8 mouse cellular contexts compared by ENCODE assay signal in the genomic region with DNA sequence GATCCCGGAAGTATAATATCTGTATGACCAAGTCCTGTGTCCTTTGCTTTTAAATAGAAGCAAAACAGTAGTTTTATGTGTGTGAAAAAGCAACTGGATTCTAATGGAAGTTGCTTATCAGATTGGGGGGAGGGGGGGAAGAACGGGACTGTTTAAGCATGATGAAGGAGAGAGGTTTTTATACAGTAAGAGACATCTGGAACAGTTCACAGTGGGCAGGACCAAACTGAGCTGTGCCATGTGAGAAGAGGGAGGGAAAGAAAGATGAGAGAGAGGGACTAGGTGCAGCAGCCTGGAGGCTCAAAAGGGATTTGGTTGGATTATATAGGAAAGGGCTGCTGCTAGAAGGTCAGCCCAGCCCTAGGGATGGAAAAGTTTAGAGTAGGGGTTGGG. TPM values are rescaled to one million over a fixed set of nuclear protein-coding genes. Genes with fewer than 3 reads are reported as not detected.
A peak's percentile ranks its signal among the peaks of the same experiment; 100 is the strongest.
DNase-seq lines count a peak whose midpoint lies in the region; ATAC-seq and TF ChIP-seq lines count a peak whose summit lies in the region.

No protein-coding gene starts in this region.

- H3K4me2 ChIP-seq in hindbrain, postnatal 0 days (ENCODE audit: low read depth, low read length), result peak overlapping the region; percentile 68
- peak overlapping the region; percentile 63 for H3K4me2 ChIP-seq in midbrain, embryonic 13.5 days (replicated peaks)

- peak; percentile 14 for DNase-seq in cerebellum, adult 11-12 months
- DNase-seq in cerebellum, postnatal 25 days, result no peak
- DNase-seq in spleen, adult 2 months (ENCODE audit: low read depth in 1 of 2, low spot score in 2 of 2), result no peak
- DNase-seq in spleen, postnatal 14 days (ENCODE audit: low spot score in 2 of 2), result no peak
- DNase-seq in hindbrain, postnatal 0 days (ENCODE audit: low spot score), result no peak
- DNase-seq in gastrocnemius, adult 18-20 months (ENCODE audit: low spot score), result no peak
- no peak for DNase-seq in B cell, adult 2 months

- peaks cover 3% of the 10 kb centered on the region; the same call in 1 of the 2 replicates for H3K4me1 ChIP-seq in spleen, adult 2 months (ENCODE audit: control insufficient read depth, insufficient read depth, insufficient read length)
- no peaks in the 10 kb centered on the region for H3K4me1 ChIP-seq in hindbrain, postnatal 0 days (ENCODE audit: insufficient read depth, low read length)
- peaks cover 8% of the 10 kb centered on the region for H3K4me1 ChIP-seq in midbrain, embryonic 13.5 days (replicated peaks)

- H3K9me3 ChIP-seq in hindbrain, postnatal 0 days (ENCODE audit: low read length), result no peaks in the 10 kb centered on the region
- no peaks in the 10 kb centered on the region for H3K9me3 ChIP-seq in midbrain, embryonic 13.5 days

- H3K36me3 ChIP-seq in spleen, adult 2 months (ENCODE audit: control insufficient read depth, insufficient read depth, low read length), result no peaks in the 10 kb centered on the region
- no peaks in the 10 kb centered on the region for H3K36me3 ChIP-seq in hindbrain, postnatal 0 days (ENCODE audit: insufficient read depth, low read length)
- H3K36me3 ChIP-seq in midbrain, embryonic 13.5 days, result no peaks in the 10 kb centered on the region

- peak overlapping the region; percentile 64; the same call in 1 of the 2 replicates for H3K4me3 ChIP-seq in spleen, adult 2 months (ENCODE audit: extremely low read depth, insufficient read depth, insufficient read length)
- H3K4me3 ChIP-seq in hindbrain, postnatal 0 days (ENCODE audit: low read length), result peak overlapping the region; percentile 58
- H3K4me3 ChIP-seq in midbrain, embryonic 13.5 days (replicated peaks), result peak overlapping the region; percentile 58

- WGBS in spleen, adult 2 months, result 1% methylated on average over 2 of the region's 2 CpGs
- 3% methylated on average over 2 of the region's 2 CpGs for WGBS in hindbrain, postnatal 0 days
- whole genome bisulfite sequencing in midbrain, embryonic 13.5 days, result 6% methylated on average over 2 of the region's 2 CpGs

- no peak for TF ChIP-seq CTCF in spleen, adult 2 months (IDR thresholded peaks at IDR 0.05; ENCODE audit: extremely low read depth, insufficient read depth, insufficient read length, insufficient replicate concordance)
- TF ChIP-seq CTCF in hindbrain, postnatal 0 days (IDR thresholded peaks at IDR 0.05; ENCODE audit: low read depth), result no peak

- peak; percentile 74 for ATAC-seq in hindbrain, postnatal 0 days
- peak; percentile 88 for ATAC-seq in midbrain, embryonic 13.5 days

- no peaks in the 10 kb centered on the region for H3K27me3 ChIP-seq in spleen, adult 2 months (ENCODE audit: control insufficient read depth, insufficient read depth, low read length)
- no peaks in the 10 kb centered on the region for H3K27me3 ChIP-seq in hindbrain, postnatal 0 days (ENCODE audit: insufficient read depth, low read length)
- H3K27me3 ChIP-seq in midbrain, embryonic 13.5 days, result no peaks in the 10 kb centered on the region

- TF ChIP-seq POLR2A in spleen, adult 2 months (IDR thresholded peaks at IDR 0.05; ENCODE audit: low read depth, low read length), result no peak

- H3K9ac ChIP-seq in hindbrain, postnatal 0 days (replicated peaks; ENCODE audit: low read length), result peak overlapping the region; percentile 62
- H3K9ac ChIP-seq in midbrain, embryonic 13.5 days (replicated peaks), result peak overlapping the region; percentile 62; the same call in 1 of the 2 replicates

- 0 out of 2 replicates have a peak overlapping the region, but pooled peaks have one; percentile 45 for H3K27ac ChIP-seq in spleen, adult 2 months (ENCODE audit: insufficient read depth, low read length)
- peak overlapping the region; percentile 28; the same call in 1 of the 2 replicates for H3K27ac ChIP-seq in hindbrain, postnatal 0 days
- H3K27ac ChIP-seq in midbrain, embryonic 13.5 days, result peak overlapping the region; percentile 65; the same call in 1 of the 2 replicates

RNA-seq across cellular contexts. Expression of gene Chac2, which starts 0.5 kb away (rescaled TPM):
- polyA plus RNA-seq in spleen, adult 2 months (2012; rRNA removed), result 2.6 and 2.7 TPM in 2 replicates
- total RNA-seq in hindbrain, postnatal 0 days (2014; rRNA removed), result 6.5 and 14.7 TPM in 2 replicates
- 25.6 and 26.1 TPM in 2 replicates for polyA plus RNA-seq in hindbrain, postnatal 0 days (2015; fragmentation: Nextera tagmentation; extraction: Ambion mirVana)
- 21.9 and 23.1 TPM in 2 replicates for polyA plus RNA-seq in midbrain, embryonic 13.5 days (2015; fragmentation: Nextera tagmentation; extraction: Ambion mirVana)
- total RNA-seq in gastrocnemius, adult 18-20 months (2021), result 10 to 100 TPM; 15.7 to 19.3 TPM

RNA-seq across cellular contexts. Expression of gene Erlec1, which starts 32.5 kb away (rescaled TPM):
- polyA plus RNA-seq in spleen, adult 2 months (2012; rRNA removed), result 9.8 and 10.0 TPM in 2 replicates
- total RNA-seq in hindbrain, postnatal 0 days (2014; rRNA removed), result 11.5 and 14.1 TPM in 2 replicates
- polyA plus RNA-seq in hindbrain, postnatal 0 days (2015; fragmentation: Nextera tagmentation; extraction: Ambion mirVana), result 12.6 and 14.8 TPM in 2 replicates
- polyA plus RNA-seq in midbrain, embryonic 13.5 days (2015; fragmentation: Nextera tagmentation; extraction: Ambion mirVana), result 11.5 and 12.3 TPM in 2 replicates
- total RNA-seq in gastrocnemius, adult 18-20 months (2021), result 10 to 100 TPM; 31.3 to 36.0 TPM
